Mouse (Mus musculus): ENCODE results near the gene Dusp21. TPM values are rescaled to one million over a fixed set of nuclear protein-coding genes. Genes with fewer than 3 reads are reported as not detected.

Dusp21 gene
- polyA plus RNA-seq (2014; fragmentation: Nextera tagmentation; extraction: Ambion mirVana): not detected in 2 replicates

DNA sequence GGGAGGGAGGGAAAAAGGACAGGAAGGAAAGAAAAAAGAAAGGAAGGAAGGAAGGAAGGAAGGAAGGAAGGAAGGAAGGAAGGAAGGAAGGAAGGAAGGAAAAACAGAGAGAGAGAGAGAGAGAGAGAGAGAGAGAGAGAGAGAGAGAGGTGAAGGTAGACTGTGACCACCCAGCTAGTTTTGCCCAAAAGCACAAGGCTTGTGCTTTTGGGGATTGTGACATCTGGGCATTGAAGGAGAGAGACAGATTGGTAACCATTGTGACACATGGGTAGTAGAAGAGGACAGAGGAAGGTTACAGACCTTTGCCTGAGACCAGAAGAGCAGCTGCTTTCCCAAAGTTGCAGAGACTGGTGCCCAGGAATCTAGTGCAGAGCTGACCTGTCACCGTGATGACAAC, at the start of gene Dusp21:
Gene Dusp21 (plus strand): TSS at position 301 of the 400 bp plus-strand sequence.
- H3K27ac ChIP-seq (replicated peaks; ENCODE audit: low read depth, low read length): no peak within 1 kb of the TSS
- H3K36me3 ChIP-seq (ENCODE audit: control insufficient read depth, insufficient read depth, low read length): no peaks in the 10 kb centered on the region
- ATAC-seq (ENCODE audit: insufficient number of reproducible peaks, low FRiP score, low TSS enrichment, low read depth) (no peak), DNase-seq (ENCODE audit: low spot score) (no peak)
- H3K4me3 ChIP-seq (ENCODE audit: low read depth, low read length): no peak within 1 kb of the TSS
- no peaks in the 10 kb centered on the region for H3K9me3 ChIP-seq (ENCODE audit: control insufficient read depth, low read length)
- no peaks in the 10 kb centered on the region for H3K27me3 ChIP-seq (ENCODE audit: control insufficient read depth, insufficient read depth, low read length)
- no peak within 1 kb of the TSS for H3K4me2 ChIP-seq (ENCODE audit: low read depth, severe bottlenecking)
- WGBS: 93% methylated on average over 1 of the region's 1 CpGs
- no peaks in the 10 kb centered on the region for H3K4me1 ChIP-seq (ENCODE audit: control insufficient read depth, insufficient read depth, low read length)
- H3K9ac ChIP-seq (ENCODE audit: low read length): no peak within 1 kb of the TSS

GRCm38 (mm10) chrX:18160734-18161442, 15.2 kb downstream of the Dusp21 start:
- ATAC-seq (ENCODE audit: insufficient number of reproducible peaks, low FRiP score, low TSS enrichment, low read depth): no peak
- Histone ChIP-seq H3K27me3 (ENCODE audit: control insufficient read depth, insufficient read depth, low read length) (no peaks in the 10 kb centered on the region), H3K4me2 (ENCODE audit: low read depth, severe bottlenecking) (no peak overlapping the region), H3K9me3 (ENCODE audit: control insufficient read depth, low read length) (no peaks in the 10 kb centered on the region), H3K4me1 (ENCODE audit: control insufficient read depth, insufficient read depth, low read length) (no peaks in the 10 kb centered on the region), H3K4me3 (ENCODE audit: low read depth, low read length) (no peak overlapping the region; the same call in 1 of the 2 replicates), H3K27ac (replicated peaks; ENCODE audit: low read depth, low read length) (no peak overlapping the region), H3K36me3 (ENCODE audit: control insufficient read depth, insufficient read depth, low read length) (no peaks in the 10 kb centered on the region), H3K9ac (ENCODE audit: low read length) (no peak overlapping the region)
- no peak for DNase-seq (ENCODE audit: low spot score)
- 71% methylated on average over 4 of the region's 4 CpGs for WGBS

GRCm38 (mm10) chrX:18161796-18162191, 16.1 kb downstream of the Dusp21 start:
- peak overlapping the region; percentile 56 for H3K4me2 ChIP-seq (ENCODE audit: low read depth, severe bottlenecking)
- H3K27ac ChIP-seq (replicated peaks; ENCODE audit: low read depth, low read length): peak overlapping the region; percentile 65
- H3K4me3 ChIP-seq (ENCODE audit: low read depth, low read length): peak overlapping the region; percentile 78
- H3K27me3 ChIP-seq (ENCODE audit: control insufficient read depth, insufficient read depth, low read length): no peaks in the 10 kb centered on the region
- H3K9me3 ChIP-seq (ENCODE audit: control insufficient read depth, low read length): no peaks in the 10 kb centered on the region
- H3K4me1 ChIP-seq (ENCODE audit: control insufficient read depth, insufficient read depth, low read length): no peaks in the 10 kb centered on the region
- ATAC-seq (ENCODE audit: insufficient number of reproducible peaks, low FRiP score, low TSS enrichment, low read depth): peak; percentile 85
- peak overlapping the region; percentile 76 for H3K9ac ChIP-seq (ENCODE audit: low read length)
- no peak for DNase-seq (ENCODE audit: low spot score)
- WGBS: under 1% methylated on average over 24 of the region's 28 CpGs
- H3K36me3 ChIP-seq (ENCODE audit: control insufficient read depth, insufficient read depth, low read length): no peaks in the 10 kb centered on the region

- peak within 1 kb of the TSS; percentile 90 for H3K9ac ChIP-seq (ENCODE audit: low read length)
- H3K27me3 ChIP-seq (ENCODE audit: control insufficient read depth, insufficient read depth, low read length): no peaks in the 10 kb centered on the region
- peak within 1 kb of the TSS; percentile 94 for H3K27ac ChIP-seq (replicated peaks; ENCODE audit: low read depth, low read length)
- DNase-seq (ENCODE audit: low spot score) (peak; percentile 97), ATAC-seq (ENCODE audit: insufficient number of reproducible peaks, low FRiP score, low TSS enrichment, low read depth) (peak; percentile 100)
- no peaks in the 10 kb centered on the region for H3K36me3 ChIP-seq (ENCODE audit: control insufficient read depth, insufficient read depth, low read length)
- under 1% methylated on average over 50 of the region's 50 CpGs for WGBS
- H3K9me3 ChIP-seq (ENCODE audit: control insufficient read depth, low read length): no peaks in the 10 kb centered on the region
- no peaks in the 10 kb centered on the region for H3K4me1 ChIP-seq (ENCODE audit: control insufficient read depth, insufficient read depth, low read length)
- H3K4me3 ChIP-seq (ENCODE audit: low read depth, low read length): peak within 1 kb of the TSS; percentile 78
- peak within 1 kb of the TSS; percentile 56 for H3K4me2 ChIP-seq (ENCODE audit: low read depth, severe bottlenecking)
Observed at GRCm38 (mm10) chrX:18162192-18162857, 16.7 kb downstream of the Dusp21 start, which contains the start of gene Kdm6a. TSS of gene Kdm6a (plus strand) at chrX:18162575.

GRCm38 (mm10) chrX:18162861-18163731, 17.4 kb downstream of the Dusp21 start:
- ATAC-seq (ENCODE audit: insufficient number of reproducible peaks, low FRiP score, low TSS enrichment, low read depth) (no peak), DNase-seq (ENCODE audit: low spot score) (peak; percentile 73)
- H3K9ac ChIP-seq (ENCODE audit: low read length): peak overlapping the region; percentile 90
- WGBS: under 1% methylated on average over 68 of the region's 95 CpGs
- no peaks in the 10 kb centered on the region for H3K9me3 ChIP-seq (ENCODE audit: control insufficient read depth, low read length)
- peak overlapping the region; percentile 44 for H3K4me2 ChIP-seq (ENCODE audit: low read depth, severe bottlenecking)
- H3K4me1 ChIP-seq (ENCODE audit: control insufficient read depth, insufficient read depth, low read length): no peaks in the 10 kb centered on the region
- no peaks in the 10 kb centered on the region for H3K36me3 ChIP-seq (ENCODE audit: control insufficient read depth, insufficient read depth, low read length)
- H3K27ac ChIP-seq (replicated peaks; ENCODE audit: low read depth, low read length): peak overlapping the region; percentile 94
- H3K4me3 ChIP-seq (ENCODE audit: low read depth, low read length): peak overlapping the region; percentile 78
- H3K27me3 ChIP-seq (ENCODE audit: control insufficient read depth, insufficient read depth, low read length): no peaks in the 10 kb centered on the region

GRCm38 (mm10) chrX:18163917-18164624, 18.4 kb downstream of the Dusp21 start:
- 4% methylated on average over 10 of the region's 10 CpGs for WGBS
- Histone ChIP-seq H3K9ac (ENCODE audit: low read length) (peak overlapping the region; percentile 90), H3K4me3 (ENCODE audit: low read depth, low read length) (peak overlapping the region; percentile 78), H3K27me3 (ENCODE audit: control insufficient read depth, insufficient read depth, low read length) (no peaks in the 10 kb centered on the region), H3K4me1 (ENCODE audit: control insufficient read depth, insufficient read depth, low read length) (no peaks in the 10 kb centered on the region), H3K27ac (replicated peaks; ENCODE audit: low read depth, low read length) (peak overlapping the region; percentile 94), H3K9me3 (ENCODE audit: control insufficient read depth, low read length) (no peaks in the 10 kb centered on the region), H3K4me2 (ENCODE audit: low read depth, severe bottlenecking) (peak overlapping the region; percentile 44), H3K36me3 (ENCODE audit: control insufficient read depth, insufficient read depth, low read length) (no peaks in the 10 kb centered on the region)
- ATAC-seq (ENCODE audit: insufficient number of reproducible peaks, low FRiP score, low TSS enrichment, low read depth): no peak
- peak; percentile 38 for DNase-seq (ENCODE audit: low spot score)

DNA sequence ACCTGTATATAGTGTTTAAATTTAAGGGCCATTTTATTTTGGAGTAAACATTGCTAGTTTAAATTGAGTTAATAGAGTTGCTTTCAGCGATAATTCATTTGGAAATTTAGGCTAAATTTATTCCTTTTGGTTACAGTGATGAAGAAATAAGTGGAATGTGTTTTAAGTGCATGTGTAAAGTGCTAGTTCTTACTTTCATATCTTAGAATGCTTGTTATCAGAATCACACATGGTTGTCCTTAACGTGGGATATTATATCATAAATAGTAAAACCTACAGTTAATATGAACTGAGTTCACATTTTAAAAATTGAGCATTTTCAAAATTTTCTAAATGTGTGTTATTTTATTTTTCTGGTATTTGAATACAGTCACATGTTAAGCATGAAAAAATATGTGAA, 19.5 kb downstream of the Dusp21 start:
- H3K4me3 ChIP-seq (ENCODE audit: low read depth, low read length): no peak overlapping the region
- ATAC-seq (ENCODE audit: insufficient number of reproducible peaks, low FRiP score, low TSS enrichment, low read depth): no peak
- H3K4me1 ChIP-seq (ENCODE audit: control insufficient read depth, insufficient read depth, low read length): no peaks in the 10 kb centered on the region
- no peak overlapping the region for H3K4me2 ChIP-seq (ENCODE audit: low read depth, severe bottlenecking)
- WGBS: 86% methylated on average over 2 of the region's 2 CpGs
- H3K9ac ChIP-seq (ENCODE audit: low read length): no peak overlapping the region
- no peaks in the 10 kb centered on the region for H3K9me3 ChIP-seq (ENCODE audit: control insufficient read depth, low read length)
- H3K27ac ChIP-seq (replicated peaks; ENCODE audit: low read depth, low read length): no peak overlapping the region
- no peak for DNase-seq (ENCODE audit: low spot score)
- H3K36me3 ChIP-seq (ENCODE audit: control insufficient read depth, insufficient read depth, low read length): no peaks in the 10 kb centered on the region
- H3K27me3 ChIP-seq (ENCODE audit: control insufficient read depth, insufficient read depth, low read length): no peaks in the 10 kb centered on the region

All from limb, embryonic 11.5 days (tissue).